Mouse (Mus musculus) hindbrain, embryonic 10.5 days (tissue): Measurements from ENCODE around the gene Il13ra1. TPM values are rescaled to one million over a fixed set of nuclear protein-coding genes. Genes with fewer than 3 reads are reported as not detected.

Experiments used
- DNase-seq: peaks from one replicate; pipeline ENCODE4 v3.0.0-alpha.2; 2017; ENCODE audit warnings: low spot score
- H3K27ac ChIP-seq: fragments of 300-500 bp; sonication (generic); 2 replicates; pipeline ENCODE4 v1.5.1; 2016; ENCODE audit warnings: mild to moderate bottlenecking, moderate library complexity
- H3K27me3 ChIP-seq: fragments of 300-500 bp; sonication (generic); 2 replicates; pipeline ENCODE4 v1.6.1; 2016; ENCODE audit warnings: mild to moderate bottlenecking; ENCODE audit not compliant: poor library complexity, insufficient read depth, severe bottlenecking
- H3K36me3 ChIP-seq: fragments of 300-500 bp; sonication (generic); 2 replicates; pipeline ENCODE4 v1.6.1; 2016; ENCODE audit warnings: mild to moderate bottlenecking, moderate library complexity
- H3K4me1 ChIP-seq: fragments of 300-500 bp; sonication (generic); replicated peaks from 2 replicates; pipeline ENCODE4 v1.6.1; 2016; ENCODE audit warnings: mild to moderate bottlenecking
- H3K4me3 ChIP-seq: fragments of 300-500 bp; sonication (generic); 2 replicates; pipeline ENCODE4 v1.5.1; 2016; ENCODE audit warnings: mild to moderate bottlenecking, moderate library complexity
- H3K9me3 ChIP-seq: fragments of 300-500 bp; sonication (generic); 2 replicates; pipeline ENCODE4 v1.6.1; 2016; ENCODE audit warnings: mild to moderate bottlenecking, moderate library complexity
- WGBS: fragments of 180-500 bp; shearing (Covaris S2); methylation state at CpG from one replicate; pipeline ENCODE4 v1.1.7; 2016; 5-methylcytosine and 5-hydroxymethylcytosine counted together
- polyA plus RNA-seq: library from polyadenylated mRNA; unstranded; fragments of >200 nt; fragmentation: Nextera tagmentation; extraction: Ambion mirVana; gene quantifications from 2 replicates; pipeline ENCODE4 v1.2.1, GENCODE M21; 2016

Il13ra1 gene
- polyA plus RNA-seq, 1 experiment from 2014 or later, result 3.1 TPM

DNA sequence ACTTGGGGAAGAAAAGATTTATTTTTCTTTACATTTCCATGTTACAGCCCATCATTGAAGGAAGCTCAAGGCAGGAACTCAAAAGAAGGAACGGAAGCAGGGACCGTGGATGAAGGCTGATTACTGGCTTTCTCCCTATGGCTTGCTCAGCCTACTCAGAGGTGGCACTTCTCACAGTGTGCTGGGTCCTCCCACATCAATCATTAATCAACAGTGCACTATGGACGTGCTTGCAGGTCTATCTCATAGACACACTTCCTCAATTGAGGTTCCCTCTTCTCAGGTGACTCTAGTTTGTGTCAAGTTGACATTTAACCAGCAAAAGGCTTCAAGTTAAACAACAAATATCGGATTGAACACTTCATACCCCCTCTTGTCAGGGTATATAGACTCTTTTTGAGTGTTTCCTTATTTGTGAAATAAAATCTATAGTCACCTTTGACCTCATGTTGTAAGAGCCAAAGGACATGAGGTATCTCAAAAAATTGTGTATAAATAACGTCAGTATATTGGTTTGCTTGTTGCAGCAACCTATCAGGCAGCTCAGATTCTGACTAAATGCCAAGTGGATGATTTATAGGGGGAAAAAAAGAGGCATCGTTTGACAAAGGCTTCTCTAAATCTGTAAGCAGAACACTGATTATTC, 30.2 kb downstream of the Il13ra1 start:
- WGBS, result 80% methylated on average over 6 of the region's 6 CpGs
- H3K27me3 ChIP-seq, result no peaks in the 10 kb centered on the region

DNA sequence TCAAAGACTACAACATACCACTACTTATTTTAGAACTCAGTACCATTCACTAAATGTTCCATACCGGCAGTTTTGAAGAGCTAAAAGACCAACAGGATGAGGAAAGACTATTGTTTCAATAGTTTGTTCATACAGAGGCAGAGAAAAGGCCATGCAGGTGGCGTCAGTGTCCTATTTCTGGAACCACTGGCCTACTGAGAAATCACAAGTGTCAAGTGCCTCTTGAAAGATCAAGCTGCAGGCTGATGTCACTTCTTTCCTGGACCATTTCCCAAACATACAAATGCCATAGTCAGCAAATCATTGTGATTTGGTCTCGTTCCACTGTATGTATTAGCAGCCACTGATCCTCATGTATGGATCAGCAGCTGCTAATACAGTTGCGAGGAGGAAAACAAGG, 34.8 kb downstream of the Il13ra1 start:
- Histone ChIP-seq H3K4me3 (no peak overlapping the region), H3K27me3 (no peaks in the 10 kb centered on the region), H3K27ac (no peak overlapping the region), H3K36me3 (no peaks in the 10 kb centered on the region), H3K4me1 (no peaks in the 10 kb centered on the region), H3K9me3 (no peaks in the 10 kb centered on the region)
- no peak for DNase-seq
- WGBS, result 71% methylated on average over 4 of the region's 4 CpGs

More for the DNA sequence above, 30.2 kb downstream of the Il13ra1 start:
- no peak overlapping the region for H3K4me3 ChIP-seq
- no peaks in the 10 kb centered on the region for H3K36me3 ChIP-seq
- H3K27ac ChIP-seq, result no peak overlapping the region
- no peaks in the 10 kb centered on the region for H3K4me1 ChIP-seq
- DNase-seq, result no peak
- H3K9me3 ChIP-seq, result no peaks in the 10 kb centered on the region

DNA sequence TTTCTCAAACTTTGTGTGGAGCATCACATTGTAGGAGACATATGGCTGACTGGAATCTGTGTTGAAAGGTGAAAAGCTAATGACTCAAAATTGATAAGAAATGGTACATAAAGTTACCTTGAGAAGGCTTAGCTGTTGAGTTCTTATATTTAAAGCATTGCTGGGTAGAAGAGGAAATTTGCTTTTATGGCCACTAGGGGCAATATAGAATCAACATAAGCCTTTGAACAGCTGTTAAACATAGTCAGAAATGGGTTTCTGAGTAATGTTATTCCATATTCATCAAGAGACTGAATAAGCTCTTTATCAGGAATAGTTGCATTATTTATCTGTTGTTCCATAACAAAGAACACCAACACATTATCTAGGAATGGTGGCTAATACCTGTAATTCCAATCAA, 38.2 kb downstream of the Il13ra1 start:
- no peaks in the 10 kb centered on the region for H3K4me1 ChIP-seq
- no peak overlapping the region for H3K27ac ChIP-seq
- no peaks in the 10 kb centered on the region for H3K9me3 ChIP-seq
- no peaks in the 10 kb centered on the region for H3K36me3 ChIP-seq
- no peak for DNase-seq
- no peak overlapping the region for H3K4me3 ChIP-seq
- H3K27me3 ChIP-seq, result no peaks in the 10 kb centered on the region

DNA sequence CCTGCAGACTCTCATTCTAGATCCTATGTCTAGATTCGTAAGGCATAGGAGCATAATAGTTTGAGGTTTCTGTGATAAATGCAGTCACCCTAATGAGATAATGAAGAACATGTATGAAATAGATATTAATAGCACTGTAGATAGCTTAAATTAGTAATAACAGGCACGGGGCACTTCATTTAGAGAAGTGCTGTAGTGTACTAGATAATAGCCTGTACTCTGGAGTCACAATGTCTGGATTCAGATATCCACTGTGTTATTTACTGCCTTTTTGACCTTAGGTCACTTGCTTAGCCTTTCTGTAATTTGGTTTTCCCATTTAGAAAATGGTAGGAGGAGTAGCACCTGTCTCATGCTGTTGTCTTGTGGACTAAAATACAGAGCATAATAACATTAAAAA, 44.8 kb downstream of the Il13ra1 start:
- no peak for DNase-seq
- Histone ChIP-seq H3K9me3 (no peaks in the 10 kb centered on the region), H3K4me3 (no peak overlapping the region), H3K36me3 (no peaks in the 10 kb centered on the region), H3K4me1 (no peaks in the 10 kb centered on the region), H3K27ac (no peak overlapping the region), H3K27me3 (no peaks in the 10 kb centered on the region)
- 85% methylated on average over 2 of the region's 2 CpGs for WGBS

DNA sequence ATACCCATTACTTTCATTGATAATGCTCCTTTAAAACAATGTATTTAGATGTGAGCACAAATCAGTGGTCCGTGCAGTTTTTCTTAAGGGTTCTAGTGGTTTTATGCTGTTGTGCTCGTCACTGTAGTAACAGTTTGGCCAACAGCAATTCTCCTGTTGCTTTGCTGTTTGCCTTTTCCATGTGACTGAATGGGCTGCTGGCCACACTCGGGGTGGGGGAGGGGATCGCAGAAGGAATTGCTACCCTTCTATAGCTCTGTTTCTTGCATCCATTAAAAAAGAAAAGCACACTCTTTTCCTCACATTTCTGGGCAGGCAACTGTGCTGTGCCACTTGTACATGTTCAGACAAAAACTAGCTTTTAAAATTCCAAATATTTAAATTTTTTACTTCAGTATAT, 49.7 kb downstream of the Il13ra1 start:
- Histone ChIP-seq H3K9me3 (no peaks in the 10 kb centered on the region), H3K36me3 (no peaks in the 10 kb centered on the region), H3K4me1 (no peaks in the 10 kb centered on the region), H3K27me3 (no peaks in the 10 kb centered on the region), H3K27ac (no peak overlapping the region), H3K4me3 (no peak overlapping the region)
- 30% methylated on average over 4 of the region's 4 CpGs for WGBS
- DNase-seq, result no peak

DNA sequence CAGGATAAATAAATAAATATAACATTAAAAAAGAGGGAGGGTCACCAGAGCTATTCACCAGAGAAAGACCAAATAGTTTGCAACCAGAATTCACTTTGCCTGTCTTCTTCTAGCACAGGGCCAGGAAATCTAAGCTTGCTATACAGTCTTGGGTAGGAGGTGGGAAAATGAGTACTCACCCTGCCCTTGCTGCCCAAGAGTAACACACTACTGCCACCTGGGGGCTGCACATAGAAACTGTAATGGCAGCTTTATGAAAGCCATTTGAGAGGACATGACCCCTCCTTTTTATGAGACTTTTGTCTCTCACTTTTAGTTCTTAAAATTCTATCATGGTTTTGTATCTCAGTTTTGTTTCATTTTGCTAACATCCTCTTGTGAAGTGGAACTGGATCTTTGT, 71.7 kb downstream of the Il13ra1 start:
- H3K4me1 ChIP-seq, result no peaks in the 10 kb centered on the region
- peak; percentile 42 for DNase-seq
- no peak overlapping the region for H3K4me3 ChIP-seq
- no peaks in the 10 kb centered on the region for H3K36me3 ChIP-seq
- no peaks in the 10 kb centered on the region for H3K9me3 ChIP-seq
- H3K27ac ChIP-seq, result no peak overlapping the region
- no peaks in the 10 kb centered on the region for H3K27me3 ChIP-seq

DNA sequence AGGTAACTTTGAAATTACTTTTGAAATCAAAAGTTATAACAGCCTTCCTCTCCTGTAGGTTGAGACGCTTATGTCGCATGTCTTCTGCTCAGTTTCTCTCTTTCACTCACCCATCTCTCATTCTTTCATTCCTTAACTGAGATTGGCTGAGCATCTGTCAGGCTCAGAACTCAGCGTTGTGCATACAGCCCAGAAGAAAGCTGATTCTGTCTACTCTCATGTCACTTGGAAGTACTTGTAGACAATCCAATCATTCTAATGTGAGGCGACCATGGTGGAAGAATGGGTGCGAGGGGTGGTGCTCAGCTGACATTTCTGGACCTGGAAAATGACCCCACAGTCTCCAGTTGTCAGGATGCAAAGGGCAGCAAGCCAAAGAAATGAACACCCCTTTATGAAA, 74.1 kb downstream of the Il13ra1 start:
- no peak overlapping the region for H3K4me3 ChIP-seq
- no peak for DNase-seq
- H3K27me3 ChIP-seq, result no peaks in the 10 kb centered on the region
- H3K4me1 ChIP-seq, result no peaks in the 10 kb centered on the region
- no peak overlapping the region for H3K27ac ChIP-seq
- H3K9me3 ChIP-seq, result no peaks in the 10 kb centered on the region
- WGBS, result 56% methylated on average over 5 of the region's 5 CpGs
- no peaks in the 10 kb centered on the region for H3K36me3 ChIP-seq

DNA sequence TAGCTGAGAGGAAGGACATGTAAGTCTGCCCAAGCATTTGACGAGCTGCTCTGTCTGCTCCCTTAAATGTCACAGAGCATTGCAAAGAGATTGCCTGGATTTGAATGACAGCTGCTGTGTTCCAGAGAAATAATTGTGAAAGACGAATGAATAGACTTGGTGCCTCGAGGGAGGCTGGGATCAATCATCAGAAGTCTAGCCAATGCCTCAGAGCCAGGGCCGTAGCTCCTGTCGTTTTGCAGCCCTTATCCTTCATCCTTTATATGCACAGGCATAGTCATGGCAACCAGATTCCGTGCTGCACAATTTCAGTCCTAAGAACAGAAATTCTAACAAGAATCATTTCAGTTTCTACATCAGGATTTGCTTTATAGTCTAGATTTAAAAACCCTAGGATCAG, 74.5 kb downstream of the Il13ra1 start:
- WGBS, result 44% methylated on average over 6 of the region's 6 CpGs
- no peaks in the 10 kb centered on the region for H3K9me3 ChIP-seq
- H3K27me3 ChIP-seq, result no peaks in the 10 kb centered on the region
- no peak overlapping the region for H3K4me3 ChIP-seq
- H3K4me1 ChIP-seq, result no peaks in the 10 kb centered on the region
- no peak overlapping the region for H3K27ac ChIP-seq
- H3K36me3 ChIP-seq, result no peaks in the 10 kb centered on the region
- no peak for DNase-seq

DNA sequence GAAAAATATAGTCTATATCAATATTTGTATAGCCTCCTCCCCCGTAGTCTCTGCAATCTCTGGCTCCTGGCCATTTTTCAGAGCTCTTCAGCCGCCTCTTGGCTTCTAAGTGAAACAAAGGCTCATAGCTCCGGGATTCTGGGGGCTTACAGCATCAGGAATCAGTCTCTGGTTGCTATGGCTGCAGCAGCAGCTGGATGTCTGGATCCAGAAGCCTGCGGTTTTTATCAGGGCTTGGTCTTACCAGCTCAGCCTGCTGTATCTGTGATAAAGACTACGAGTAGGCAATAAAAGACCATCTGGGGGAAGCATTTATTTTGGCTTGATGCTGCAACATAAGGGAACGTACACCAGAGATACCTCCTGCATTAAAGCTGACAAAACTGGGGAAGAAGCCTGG, 82.0 kb downstream of the Il13ra1 start:
- Histone ChIP-seq H3K4me3 (no peak overlapping the region), H3K36me3 (no peaks in the 10 kb centered on the region), H3K27me3 (peaks cover 16% of the 10 kb centered on the region; the same call in 1 of the 2 replicates), H3K4me1 (peaks cover 36% of the 10 kb centered on the region; the same call in 1 of the 2 replicates), H3K9me3 (no peaks in the 10 kb centered on the region), H3K27ac (no peak overlapping the region)
- WGBS, result 34% methylated on average over 6 of the region's 6 CpGs
- no peak for DNase-seq

DNA sequence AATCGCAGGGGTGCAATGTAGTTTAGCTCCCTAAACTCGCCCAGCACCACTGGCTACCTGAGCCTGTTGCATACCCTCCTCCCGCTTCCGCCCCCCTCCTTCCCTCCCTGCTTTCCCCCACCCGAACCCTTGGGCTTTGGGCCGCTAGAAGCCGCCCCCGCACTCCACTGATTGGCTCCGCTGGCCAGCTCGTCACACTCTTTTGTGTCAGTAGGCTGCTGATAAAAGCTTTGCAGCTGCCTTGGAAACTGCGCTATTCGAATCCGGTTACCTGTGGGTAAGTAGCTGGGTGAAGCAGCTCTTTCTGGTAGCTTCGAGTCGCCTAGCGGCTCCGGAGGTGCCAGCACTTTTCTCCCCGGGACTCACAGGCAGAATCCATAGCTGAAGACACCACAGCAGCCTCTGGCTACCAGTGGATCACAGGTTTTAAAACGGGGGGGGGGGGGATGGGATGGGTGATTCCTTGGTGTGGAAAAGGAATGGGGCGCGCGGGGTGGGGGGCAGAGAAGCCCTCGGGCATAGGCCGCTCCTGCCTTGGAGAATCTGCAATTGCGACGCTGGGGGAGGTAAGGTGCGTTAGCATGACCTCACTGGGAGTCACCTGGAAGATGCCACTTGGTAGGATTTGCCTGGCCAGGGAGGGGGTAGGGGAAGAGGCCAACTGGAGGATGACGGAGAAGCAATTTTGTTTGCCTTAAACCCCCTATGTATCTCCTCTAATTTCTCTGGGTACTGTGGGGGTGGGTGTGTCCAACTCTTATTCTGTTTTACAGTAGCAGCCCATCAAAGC, 84.0 kb downstream of the Il13ra1 start, which contains the start of gene Zcchc12:
TSS of gene Zcchc12 (plus strand) at position 169 of the 790 bp plus-strand sequence.
- Histone ChIP-seq H3K36me3 (no peaks in the 10 kb centered on the region), H3K4me3 (peak within 1 kb of the TSS; percentile 45), H3K4me1 (peaks cover 36% of the 10 kb centered on the region; the same call in 1 of the 2 replicates), H3K27ac (no peak within 1 kb of the TSS), H3K27me3 (peaks cover 16% of the 10 kb centered on the region; the same call in 1 of the 2 replicates), H3K9me3 (no peaks in the 10 kb centered on the region)
- 19% methylated on average over 28 of the region's 28 CpGs for WGBS
- DNase-seq, result peak; percentile 31

DNA sequence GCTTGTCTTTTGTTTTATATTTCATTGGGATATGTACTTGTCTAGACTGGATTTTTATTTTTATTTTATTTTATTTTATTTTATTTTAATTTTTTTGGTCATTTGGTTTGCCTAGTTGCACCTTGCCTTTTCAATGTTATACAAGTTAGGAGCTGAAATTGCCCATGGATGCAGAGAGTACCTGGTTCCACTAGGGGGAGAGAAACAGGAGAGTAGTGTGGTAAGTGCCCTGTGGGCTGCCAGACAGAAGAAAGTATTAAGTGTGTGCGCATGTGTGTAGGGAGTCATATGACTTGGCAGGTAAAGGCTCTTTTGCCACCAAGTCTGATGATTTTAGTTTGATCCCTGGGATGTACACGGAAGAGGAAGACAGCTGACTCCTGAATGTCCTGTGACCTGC, 97.6 kb downstream of the Il13ra1 start:
- no peak for DNase-seq
- no peaks in the 10 kb centered on the region for H3K4me1 ChIP-seq
- H3K27me3 ChIP-seq, result no peaks in the 10 kb centered on the region
- no peak overlapping the region for H3K4me3 ChIP-seq
- no peaks in the 10 kb centered on the region for H3K9me3 ChIP-seq
- H3K27ac ChIP-seq, result no peak overlapping the region
- H3K36me3 ChIP-seq, result no peaks in the 10 kb centered on the region
- WGBS, result 63% methylated on average over 2 of the region's 2 CpGs

DNA sequence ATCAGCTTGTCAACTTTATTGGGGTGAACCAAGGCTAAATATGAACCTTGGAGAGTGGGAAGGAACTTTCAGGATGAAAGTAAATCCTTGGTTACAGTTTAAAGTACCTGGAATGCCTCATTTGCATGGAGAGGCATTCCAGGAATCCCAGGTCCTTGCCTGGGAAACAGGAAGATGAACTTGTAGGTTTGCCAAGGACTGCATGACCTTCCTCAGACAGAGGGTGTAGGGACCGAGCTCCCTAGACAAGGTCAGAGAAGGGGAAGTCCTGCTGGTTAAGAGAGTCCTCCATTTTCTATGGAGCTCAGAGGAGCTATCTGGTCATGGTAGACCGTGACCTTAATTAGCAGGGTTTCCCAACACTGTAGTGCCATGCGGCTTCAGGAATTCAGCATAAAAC, 99.3 kb downstream of the Il13ra1 start:
- Histone ChIP-seq H3K9me3 (no peaks in the 10 kb centered on the region), H3K36me3 (no peaks in the 10 kb centered on the region), H3K4me3 (no peak overlapping the region), H3K4me1 (no peaks in the 10 kb centered on the region), H3K27me3 (no peaks in the 10 kb centered on the region), H3K27ac (no peak overlapping the region)
- DNase-seq, result no peak
- WGBS, result 77% methylated on average over 3 of the region's 3 CpGs
